ENCODE assay signal across 8 mouse cellular contexts in the genomic region with DNA sequence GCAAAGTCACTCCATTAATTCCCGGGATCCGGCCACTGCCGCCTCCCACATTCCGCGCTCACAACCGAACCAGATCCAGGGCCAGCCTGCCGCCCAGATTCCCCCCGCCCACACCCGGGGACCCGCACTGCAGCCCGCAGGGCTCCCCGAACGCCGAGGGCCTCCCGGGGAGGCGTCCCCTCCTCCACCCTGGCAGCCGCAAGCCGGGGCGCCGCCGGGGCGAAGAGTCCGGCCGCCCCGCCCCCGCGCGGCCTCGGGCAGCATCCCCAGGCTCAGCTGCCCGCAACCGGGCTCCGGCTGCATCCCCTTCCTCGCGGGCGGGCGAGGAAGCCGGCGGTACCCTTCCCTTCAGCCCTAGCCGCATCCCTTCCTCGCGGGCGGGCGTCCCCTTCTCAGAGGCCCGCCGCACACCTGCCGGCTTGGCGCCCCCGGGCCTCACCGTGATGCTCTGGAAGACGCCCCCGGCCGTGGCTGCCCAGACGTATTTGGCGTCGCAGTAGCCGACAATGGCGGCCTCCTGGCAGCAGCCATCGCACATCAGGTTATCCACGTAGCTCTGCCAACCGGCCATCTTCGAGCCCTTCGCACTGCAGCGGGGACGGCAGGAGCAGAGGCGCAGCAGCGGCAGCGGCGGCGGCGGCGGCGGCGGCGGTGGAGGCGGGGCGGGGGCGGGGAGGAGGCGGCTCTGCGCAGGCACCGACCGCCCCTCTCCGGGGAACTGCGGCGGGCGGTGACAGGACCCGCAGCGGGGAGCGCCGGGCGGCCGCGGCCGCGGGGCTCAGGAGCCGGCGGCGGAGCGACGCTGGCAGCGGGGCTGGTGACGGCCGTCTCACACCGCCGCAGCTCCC. TPM values are rescaled to one million over a fixed set of nuclear protein-coding genes. Genes with fewer than 3 reads are reported as not detected.
DNase-seq lines count a peak whose midpoint lies in the region; ATAC-seq lines count a peak whose summit lies in the region.

No protein-coding gene starts in this region.

- ATAC-seq in megakaryocyte-erythroid progenitor cell, adult 5-6 weeks (replicated peaks; ENCODE audit: low FRiP score, low TSS enrichment, poor library complexity, severe bottlenecking): peak; percentile 80

- intact Hi-C loops in left cerebral cortex, postnatal 14 days (cut with DNase I): loop anchor here (2.0 to 10.0 kb wide), 4 partner anchors 65 to 648 kb away; no protein-coding TSS in a partner anchor

- peak; percentile 68 for DNase-seq in R1 (ENCODE audit: low read depth, low spot score)
- peak; percentile 80 for DNase-seq in cerebellum, postnatal 14 days
- DNase-seq in gastrocnemius, postnatal 10 days: peak; percentile 62
- peak; percentile 70 for DNase-seq in induced T-regulatory cell, adult 2 months (ENCODE audit: low read depth)
- peak; percentile 46 to 64 for DNase-seq in left cerebral cortex, postnatal 14 days (ENCODE audit: low spot score in 2 of 2)
- DNase-seq in right cerebral cortex, postnatal 36 days (ENCODE audit: low spot score in 2 of 2): peak; percentile 43 to 53
- DNase-seq in urinary bladder, postnatal 4 days (ENCODE audit: low spot score in 2 of 2): peak; percentile 65 to 66

RNA-seq across cellular contexts. Expression of gene Pfn2, which starts 0.7 kb away (rescaled TPM):
- total RNA-seq in gastrocnemius, postnatal 10 days (2021): 100 to 1,000 TPM; 118 to 139 TPM
- 100 to 1,000 TPM; 537 to 550 TPM for total RNA-seq in left cerebral cortex, postnatal 14 days (2021)
- not detected in 2 replicates for total RNA-seq in megakaryocyte-erythroid progenitor cell, adult 5-6 weeks (2014; fragmentation: Nextera tagmentation)
- total RNA-seq in megakaryocyte-erythroid progenitor cell, adult 5-6 weeks (2017): 1.1 and 3.2 TPM in 2 replicates

Comparison
In these comparisons a context has a peak if more than half of its experiments do, and no peak if none do; other contexts are left out.
1. Peak in every context shown above with its lines: DNase-seq and ATAC-seq.
2. RNA of gene Pfn2, which starts 0.7 kb away (total RNA-seq): 537 to 550 TPM in left cerebral cortex, postnatal 14 days and 118 to 139 TPM in gastrocnemius, postnatal 10 days; 1.1 to 3.2 TPM in megakaryocyte-erythroid progenitor cell, adult 5-6 weeks; every median in the first group is over 10 times any median in the second.